Mouse (Mus musculus) erythroblast, adult 5-6 weeks (primary cell): ENCODE results near the gene Ttll9. TPM values are rescaled to one million over a fixed set of nuclear protein-coding genes. Genes with fewer than 3 reads are reported as not detected.

Experiments
- ATAC-seq: replicated peaks from 2 replicates; pipeline ENCODE4 v1.8.0; 2016; ENCODE audit warnings: moderate number of reproducible peaks, mild to moderate bottlenecking, moderate TSS enrichment, inconsistent platforms; ENCODE audit not compliant: poor library complexity, low FRiP score, severe bottlenecking
- total RNA-seq, 2 experiments: library from RNA; stranded (forward) in 1 of 2; stranded (reverse) in 1 of 2; fragments of 150-400 nt in 1 of 2; fragments of 200-764, 138-1000 nt in 1 of 2; gene quantifications; 2 replicates each; pipeline versions ENCODE4 v1.2.3 to v1.2.4; 2015 to 2017; ENCODE audit warnings: low replicate concordance in 2 of 2

Gene Ttll9
- total RNA-seq, 2 experiments from 2014 or later = 0.38 TPM; not detected in 1

GRCm38 (mm10) chr2:153036690-153037089 lies 74.4 kb downstream of the Ttll9 start:
- no peak for ATAC-seq

GRCm38 (mm10) chr2:153043886-153044285 lies 81.6 kb downstream of the Ttll9 start:
- no peak for ATAC-seq

- no peak for ATAC-seq
These were observed 83.6 kb downstream of the Ttll9 start for GRCm38 (mm10) chr2:153045884-153046299.

GRCm38 (mm10) chr2:153047828-153048465 lies 85.7 kb downstream of the Ttll9 start:
- no peak for ATAC-seq

- no peak for ATAC-seq
These were observed 87.2 kb downstream of the Ttll9 start for GRCm38 (mm10) chr2:153049288-153049996.

GRCm38 (mm10) chr2:153049997-153050358 lies 87.7 kb downstream of the Ttll9 start:
- no peak for ATAC-seq

GRCm38 (mm10) chr2:153051095-153051494 lies 88.8 kb downstream of the Ttll9 start:
- no peak for ATAC-seq

- no peak for ATAC-seq
These were observed 89.3 kb downstream of the Ttll9 start for GRCm38 (mm10) chr2:153051537-153051936.

- ATAC-seq = no peak
These were observed 90.5 kb downstream of the Ttll9 start for GRCm38 (mm10) chr2:153052700-153053351.

- ATAC-seq = no peak
These were observed 91.6 kb downstream of the Ttll9 start for GRCm38 (mm10) chr2:153053896-153054295.

- ATAC-seq = no peak
These were observed 93.1 kb downstream of the Ttll9 start for GRCm38 (mm10) chr2:153055270-153055920.

Other genes starting within 250 kb of the Ttll9 start
- 3.6 TPM in 1 of 2 replicates, not detected in the other for gene Id1, start 226.2 kb upstream of the Ttll9 start, total RNA-seq (2015; ENCODE audit: low replicate concordance)
- gene Id1, start 226.2 kb upstream of the Ttll9 start, total RNA-seq (2017; ENCODE audit: low replicate concordance) = 3.7 and 4.5 TPM in 2 replicates
- gene Cox4i2, start 208.3 kb upstream of the Ttll9 start, total RNA-seq (2015; ENCODE audit: low replicate concordance) = not detected in 2 replicates
- gene Cox4i2, start 208.3 kb upstream of the Ttll9 start, total RNA-seq (2017; ENCODE audit: low replicate concordance) = not detected in 2 replicates
- gene Bcl2l1, start 130.8 kb upstream of the Ttll9 start, total RNA-seq (2015; ENCODE audit: low replicate concordance) = 543 and 572 TPM in 2 replicates
- 807 and 937 TPM in 2 replicates for gene Bcl2l1, start 130.8 kb upstream of the Ttll9 start, total RNA-seq (2017; ENCODE audit: low replicate concordance)
- gene Tpx2, start 114.5 kb upstream of the Ttll9 start, total RNA-seq (2015; ENCODE audit: low replicate concordance) = 39.8 and 43.9 TPM in 2 replicates
- gene Tpx2, start 114.5 kb upstream of the Ttll9 start, total RNA-seq (2017; ENCODE audit: low replicate concordance) = 53.4 and 65.9 TPM in 2 replicates
- gene Mylk2, start 51.1 kb upstream of the Ttll9 start, total RNA-seq (2015; ENCODE audit: low replicate concordance) = not detected in 2 replicates
- gene Mylk2, start 51.1 kb upstream of the Ttll9 start, total RNA-seq (2017; ENCODE audit: low replicate concordance) = not detected in 2 replicates
- not detected in 2 replicates for gene Foxs1, start 29.3 kb upstream of the Ttll9 start, total RNA-seq (2015; ENCODE audit: low replicate concordance)
- not detected in 2 replicates for gene Foxs1, start 29.3 kb upstream of the Ttll9 start, total RNA-seq (2017; ENCODE audit: low replicate concordance)
- not detected in 2 replicates for gene Dusp15, start 10.8 kb upstream of the Ttll9 start, total RNA-seq (2015; ENCODE audit: low replicate concordance)
- gene Dusp15, start 10.8 kb upstream of the Ttll9 start, total RNA-seq (2017; ENCODE audit: low replicate concordance) = 0.17 TPM in 1 of 2 replicates, not detected in the other
- 5.4 and 6.5 TPM in 2 replicates for gene Pdrg1, start 52.9 kb downstream of the Ttll9 start, total RNA-seq (2015; ENCODE audit: low replicate concordance)
- 2.6 and 9.6 TPM in 2 replicates for gene Pdrg1, start 52.9 kb downstream of the Ttll9 start, total RNA-seq (2017; ENCODE audit: low replicate concordance)
- not detected in 2 replicates for gene Xkr7, start 69.4 kb downstream of the Ttll9 start, total RNA-seq (2015; ENCODE audit: low replicate concordance)
- gene Xkr7, start 69.4 kb downstream of the Ttll9 start, total RNA-seq (2017; ENCODE audit: low replicate concordance) = not detected in 2 replicates
- not detected in 2 replicates for gene Ccm2l, start 103.5 kb downstream of the Ttll9 start, total RNA-seq (2015; ENCODE audit: low replicate concordance)
- 0.28 TPM in 1 of 2 replicates, not detected in the other for gene Ccm2l, start 103.5 kb downstream of the Ttll9 start, total RNA-seq (2017; ENCODE audit: low replicate concordance)
- gene Hck, start 146.0 kb downstream of the Ttll9 start, total RNA-seq (2015; ENCODE audit: low replicate concordance) = 19.2 and 46.6 TPM in 2 replicates
- 28.7 and 45.7 TPM in 2 replicates for gene Hck, start 146.0 kb downstream of the Ttll9 start, total RNA-seq (2017; ENCODE audit: low replicate concordance)
- gene Tm9sf4, start 198.8 kb downstream of the Ttll9 start, total RNA-seq (2015; ENCODE audit: low replicate concordance) = 16.9 and 19.2 TPM in 2 replicates
- gene Tm9sf4, start 198.8 kb downstream of the Ttll9 start, total RNA-seq (2017; ENCODE audit: low replicate concordance) = 14.9 and 23.3 TPM in 2 replicates